Mouse (Mus musculus): ENCODE data around the gene Rhbdf1. TPM values are rescaled to one million over a fixed set of nuclear protein-coding genes. Genes with fewer than 3 reads are reported as not detected.
"Not testable (repeated sequence)": the region's sequence is repeated elsewhere in the genome, so short reads cannot be mapped to it uniquely, and the experiment has no call there.

The Rhbdf1 gene
- total and polyA plus RNA-seq, 2 experiments from 2014 or later, result 22.9 to 65.4 TPM

DNA sequence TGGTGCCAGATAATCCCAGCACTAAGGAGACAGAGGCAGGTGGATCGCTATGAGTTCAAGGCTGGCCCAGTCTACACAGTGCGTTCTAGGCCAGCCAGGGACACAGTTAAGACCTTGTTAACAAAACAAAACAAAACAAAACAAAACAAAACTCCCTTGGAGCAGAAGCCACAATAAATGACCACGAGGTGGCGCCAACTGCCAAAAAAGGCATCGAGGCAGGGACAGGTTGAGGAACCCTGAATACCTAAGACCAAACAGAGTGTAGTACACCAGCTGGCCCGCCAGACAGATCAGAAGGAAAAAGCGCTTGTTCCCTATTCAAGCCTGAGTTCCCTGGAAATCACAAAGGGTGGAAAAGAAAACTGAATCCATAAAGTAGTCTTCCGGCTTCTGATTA lies 5.2 kb downstream of the Rhbdf1 start:
- H3K36me3 ChIP-seq (ENCODE audit: insufficient read depth, low read length), result peaks cover 5% of the 10 kb centered on the region; the same call in 1 of the 2 replicates
- H3K27ac ChIP-seq, result no peak overlapping the region
- peak; percentile 92 for TF ChIP-seq CTCF (IDR thresholded peaks at IDR 0.05; ENCODE audit: low read depth)
- no peaks in the 10 kb centered on the region for H3K9me3 ChIP-seq (ENCODE audit: low read length)
- ATAC-seq, result peak; percentile 65
- no peak overlapping the region for H3K4me2 ChIP-seq (ENCODE audit: low read depth, low read length)
- 20% methylated on average over 8 of the region's 8 CpGs for WGBS
- H3K4me3 ChIP-seq (ENCODE audit: low read length), result no peak overlapping the region
- peaks cover 3% of the 10 kb centered on the region; the same call in 1 of the 2 replicates for H3K27me3 ChIP-seq (ENCODE audit: insufficient read depth, low read length)
- no peaks in the 10 kb centered on the region for H3K4me1 ChIP-seq (ENCODE audit: insufficient read depth, low read length)
- peak; percentile 92 for DNase-seq (ENCODE audit: low spot score)
- no peak overlapping the region for H3K9ac ChIP-seq (replicated peaks; ENCODE audit: low read length)

DNA sequence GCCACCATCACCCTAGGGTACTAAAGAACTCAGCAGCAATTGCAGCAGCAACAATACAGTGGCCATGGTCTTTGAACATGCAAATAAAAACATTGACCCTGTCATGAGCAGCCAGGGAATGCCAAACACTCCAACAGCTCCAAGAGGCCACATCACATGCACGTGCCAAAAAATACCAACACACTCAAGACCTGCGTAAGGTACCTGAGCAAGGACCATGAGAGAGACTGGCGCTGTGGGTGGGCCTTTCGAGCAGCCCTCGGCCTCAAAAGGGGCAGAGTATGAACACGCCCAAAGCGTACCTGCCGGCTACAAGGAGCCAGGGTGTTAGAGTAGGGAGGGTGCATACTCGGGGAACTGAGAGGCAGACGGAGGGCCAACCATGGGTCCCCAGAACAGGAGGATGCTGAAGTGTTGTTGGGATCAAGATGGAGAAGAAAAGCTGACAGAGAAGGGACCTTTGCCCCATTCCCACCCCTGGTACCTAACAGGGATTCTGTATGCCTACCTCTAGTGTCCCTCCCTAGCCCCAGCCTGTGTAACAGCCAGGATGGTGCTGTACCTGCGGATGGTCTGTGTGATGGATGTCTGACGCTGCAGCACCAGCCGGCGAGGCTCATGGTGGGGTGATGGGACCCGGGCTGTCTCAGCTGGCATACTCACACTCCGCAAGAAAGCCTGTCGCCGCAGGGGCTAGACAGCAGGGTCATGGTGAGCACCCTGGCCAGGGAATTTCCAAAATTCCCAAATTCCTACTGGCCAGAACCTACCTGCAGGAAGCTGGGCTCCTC lies 6.5 kb downstream of the Rhbdf1 start:
- 91% methylated on average over 18 of the region's 18 CpGs for WGBS
- ATAC-seq, result no peak

DNA sequence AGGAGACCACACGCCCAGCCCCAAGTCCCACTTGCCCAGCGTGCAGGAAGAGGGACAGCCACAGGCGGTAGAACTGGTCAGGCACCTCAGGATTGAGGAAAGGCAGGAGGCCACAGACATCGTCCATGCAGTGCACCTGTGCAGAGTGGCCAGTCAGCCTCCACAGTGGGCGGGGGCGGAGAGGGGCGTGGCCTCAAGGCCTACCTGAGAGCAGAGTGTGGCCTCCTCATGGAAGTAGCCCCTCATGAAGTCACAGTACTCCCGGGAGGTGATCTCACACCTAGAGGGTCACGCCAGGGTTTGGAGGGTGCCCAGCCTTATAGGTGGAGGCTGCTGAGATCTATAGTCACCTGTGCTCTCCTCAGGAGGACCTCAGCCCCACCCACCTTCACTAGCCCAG lies 11.5 kb downstream of the Rhbdf1 start:
- peaks cover 5% of the 10 kb centered on the region for H3K4me1 ChIP-seq (ENCODE audit: insufficient read depth, low read length)
- WGBS, result 87% methylated on average over 9 of the region's 9 CpGs
- no peaks in the 10 kb centered on the region for H3K27me3 ChIP-seq (ENCODE audit: insufficient read depth, low read length)
- no peak overlapping the region for H3K27ac ChIP-seq
- DNase-seq (ENCODE audit: low spot score) (no peak), ATAC-seq (no peak)
- no peaks in the 10 kb centered on the region for H3K9me3 ChIP-seq (ENCODE audit: low read length)
- no peak overlapping the region for H3K4me2 ChIP-seq (ENCODE audit: low read depth, low read length)
- H3K9ac ChIP-seq (replicated peaks; ENCODE audit: low read length), result no peak overlapping the region
- H3K36me3 ChIP-seq (ENCODE audit: insufficient read depth, low read length), result peaks cover 31% of the 10 kb centered on the region; the same call in 1 of the 2 replicates
- TF ChIP-seq CTCF (IDR thresholded peaks at IDR 0.05; ENCODE audit: low read depth), result no peak
- H3K4me3 ChIP-seq (ENCODE audit: low read length), result no peak overlapping the region

More for the DNA sequence above, 6.5 kb downstream of the Rhbdf1 start:
- no peak for DNase-seq (ENCODE audit: low spot score)
- no peaks in the 10 kb centered on the region for H3K4me1 ChIP-seq (ENCODE audit: insufficient read depth, low read length)
- no peak overlapping the region for H3K27ac ChIP-seq
- no peak overlapping the region for H3K4me3 ChIP-seq (ENCODE audit: low read length)
- H3K9me3 ChIP-seq (ENCODE audit: low read length), result no peaks in the 10 kb centered on the region
- no peaks in the 10 kb centered on the region for H3K27me3 ChIP-seq (ENCODE audit: insufficient read depth, low read length)
- H3K4me2 ChIP-seq (ENCODE audit: low read depth, low read length), result no peak overlapping the region
- peaks cover 12% of the 10 kb centered on the region; the same call in 1 of the 2 replicates for H3K36me3 ChIP-seq (ENCODE audit: insufficient read depth, low read length)
- TF ChIP-seq CTCF (IDR thresholded peaks at IDR 0.05; ENCODE audit: low read depth), result no peak
- no peak overlapping the region for H3K9ac ChIP-seq (replicated peaks; ENCODE audit: low read length)

DNA sequence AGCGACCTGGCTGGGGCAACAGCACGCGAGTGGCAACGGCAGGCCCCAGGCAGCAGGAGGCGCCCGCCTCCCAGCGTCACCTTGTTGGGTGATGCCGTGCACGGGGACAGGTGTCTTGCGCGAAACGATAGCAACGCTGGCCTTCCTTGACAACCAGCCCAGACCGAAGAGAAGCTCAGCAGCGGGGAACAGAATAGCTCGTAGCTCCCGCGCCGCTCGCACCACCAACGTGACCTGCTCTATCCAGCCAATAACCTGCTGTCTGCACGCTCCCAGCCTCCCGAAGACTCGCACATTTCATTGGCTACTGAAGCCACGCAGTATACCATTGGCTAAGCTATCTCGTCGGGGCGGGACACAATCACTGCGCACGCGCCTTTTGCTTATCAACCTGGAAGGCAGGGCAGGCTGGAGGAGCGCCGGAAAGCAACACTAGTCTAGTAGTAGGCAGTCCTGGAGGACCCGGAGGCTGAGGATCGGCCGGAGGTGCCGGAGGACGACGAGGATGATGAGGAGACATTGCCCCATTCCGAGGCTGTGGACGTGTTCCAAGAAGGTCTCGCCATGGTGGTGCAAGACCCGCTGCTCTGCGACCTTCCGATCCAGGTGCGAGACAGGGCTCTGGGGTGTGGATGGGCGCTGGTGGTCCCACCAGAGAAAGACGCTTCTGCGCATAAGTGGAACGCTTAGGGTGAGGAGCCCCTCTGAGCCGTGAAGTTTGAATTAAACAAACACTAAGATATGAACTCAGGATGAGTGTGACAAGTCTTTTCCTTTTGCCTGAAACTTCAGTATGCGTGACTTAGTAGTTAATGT lies 16.8 kb downstream of the Rhbdf1 start, which contains the start of gene Snrnp25:
Snrnp25 (plus strand) TSS at position 358 of the 816 bp plus-strand sequence.
- no peaks in the 10 kb centered on the region for H3K9me3 ChIP-seq (ENCODE audit: low read length)
- H3K4me3 ChIP-seq (ENCODE audit: low read length), result peak within 1 kb of the TSS; percentile 66
- no peaks in the 10 kb centered on the region for H3K27me3 ChIP-seq (ENCODE audit: insufficient read depth, low read length)
- peak within 1 kb of the TSS; percentile 94 for H3K4me2 ChIP-seq (ENCODE audit: low read depth, low read length)
- H3K4me1 ChIP-seq (ENCODE audit: insufficient read depth, low read length), result peaks cover 7% of the 10 kb centered on the region
- H3K9ac ChIP-seq (replicated peaks; ENCODE audit: low read length), result peak within 1 kb of the TSS; percentile 67
- peaks cover 16% of the 10 kb centered on the region; the same call in 1 of the 2 replicates for H3K36me3 ChIP-seq (ENCODE audit: insufficient read depth, low read length)
- peak; percentile 59 for TF ChIP-seq CTCF (IDR thresholded peaks at IDR 0.05; ENCODE audit: low read depth)
- DNase-seq (ENCODE audit: low spot score), result peak; percentile 99
- no peak within 1 kb of the TSS for H3K27ac ChIP-seq
- WGBS, result under 1% methylated on average over 52 of the region's 52 CpGs
- ATAC-seq, result peak; percentile 100

DNA sequence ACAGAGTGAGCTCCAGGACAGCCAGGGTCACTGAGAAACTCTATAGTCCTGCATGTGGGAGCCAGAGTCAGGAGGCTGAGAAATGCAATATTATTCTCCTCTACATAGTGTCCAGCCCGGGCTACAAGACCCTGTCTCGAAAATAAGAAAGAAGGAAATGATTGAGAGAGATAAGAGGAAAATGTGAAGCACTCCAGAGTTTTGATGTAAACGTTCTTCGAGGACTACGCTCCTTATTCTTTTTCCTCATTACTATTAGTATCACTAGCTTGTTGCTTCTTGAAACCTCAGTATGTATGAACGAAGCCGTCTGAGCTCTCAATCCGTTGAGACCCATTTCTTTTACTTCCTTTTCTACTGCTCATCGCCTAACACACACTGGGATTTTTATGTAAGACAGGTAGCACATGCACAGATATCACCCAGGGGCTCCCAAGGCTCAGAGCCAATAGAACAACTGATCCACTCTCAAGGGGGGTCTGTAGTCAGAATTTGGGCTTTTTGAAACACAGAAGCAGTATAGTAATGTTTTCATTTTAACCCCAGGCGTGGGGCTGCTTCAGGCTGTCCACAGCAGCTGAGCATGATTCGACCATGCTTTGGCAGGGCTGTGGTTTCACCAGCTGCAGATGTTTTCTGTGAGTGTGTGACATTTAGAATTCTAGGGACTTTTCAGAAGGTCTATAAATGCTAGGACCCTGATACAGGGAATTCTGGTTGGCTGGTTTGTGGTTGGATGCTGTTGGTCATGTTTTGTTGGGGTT lies 20.0 kb downstream of the Rhbdf1 start:
- Histone ChIP-seq H3K27ac (no peak overlapping the region), H3K4me1 (ENCODE audit: insufficient read depth, low read length) (peaks cover 7% of the 10 kb centered on the region), H3K9ac (replicated peaks; ENCODE audit: low read length) (no peak overlapping the region), H3K36me3 (ENCODE audit: insufficient read depth, low read length) (no peaks in the 10 kb centered on the region), H3K4me3 (ENCODE audit: low read length) (no peak overlapping the region), H3K4me2 (ENCODE audit: low read depth, low read length) (no peak overlapping the region), H3K9me3 (ENCODE audit: low read length) (no peaks in the 10 kb centered on the region), H3K27me3 (ENCODE audit: insufficient read depth, low read length) (no peaks in the 10 kb centered on the region)
- no peak for TF ChIP-seq CTCF (IDR thresholded peaks at IDR 0.05; ENCODE audit: low read depth)
- ATAC-seq (no peak), DNase-seq (ENCODE audit: low spot score) (no peak)
- WGBS, result 81% methylated on average over 11 of the region's 11 CpGs

DNA sequence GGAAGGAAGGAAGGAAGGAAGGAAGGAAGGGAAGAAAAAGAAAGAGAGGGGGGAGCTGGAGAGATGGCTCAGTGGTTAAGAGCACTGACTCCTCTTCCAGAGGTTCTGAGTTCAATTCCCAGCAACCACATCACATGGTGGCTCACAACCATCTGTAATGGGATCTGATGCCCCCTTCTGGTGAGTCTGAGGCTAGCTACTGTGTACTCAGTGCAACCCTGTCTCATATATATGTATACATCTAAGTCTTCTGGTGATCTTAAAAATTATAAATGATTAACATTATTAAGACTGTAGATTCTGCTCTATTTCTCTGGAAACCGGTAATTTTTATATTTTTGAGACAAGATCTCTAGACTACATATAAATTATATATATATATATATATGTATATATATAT lies 21.1 kb downstream of the Rhbdf1 start:
- ATAC-seq; H3K4me2 ChIP-seq (ENCODE audit: low read depth, low read length); H3K4me1 ChIP-seq (ENCODE audit: insufficient read depth, low read length); H3K9ac ChIP-seq (replicated peaks; ENCODE audit: low read length); H3K27ac ChIP-seq; H3K27me3 ChIP-seq (ENCODE audit: insufficient read depth, low read length); H3K36me3 ChIP-seq (ENCODE audit: insufficient read depth, low read length); H3K9me3 ChIP-seq (ENCODE audit: low read length); H3K4me3 ChIP-seq (ENCODE audit: low read length); DNase-seq (ENCODE audit: low spot score): not testable (repeated sequence)
- WGBS, result 63% methylated on average over 1 of the region's 1 CpGs
